Mouse (Mus musculus): ENCODE measurements around the gene Ugt2a3. TPM values are rescaled to one million over a fixed set of nuclear protein-coding genes. Genes with fewer than 3 reads are reported as not detected.
"Not testable (repeated sequence)": the region's sequence is repeated elsewhere in the genome, so short reads cannot be mapped to it uniquely, and the experiment has no call there.

The Ugt2a3 gene
- polyA plus RNA-seq, 1 experiment from 2014 or later = 0.09 TPM

DNA sequence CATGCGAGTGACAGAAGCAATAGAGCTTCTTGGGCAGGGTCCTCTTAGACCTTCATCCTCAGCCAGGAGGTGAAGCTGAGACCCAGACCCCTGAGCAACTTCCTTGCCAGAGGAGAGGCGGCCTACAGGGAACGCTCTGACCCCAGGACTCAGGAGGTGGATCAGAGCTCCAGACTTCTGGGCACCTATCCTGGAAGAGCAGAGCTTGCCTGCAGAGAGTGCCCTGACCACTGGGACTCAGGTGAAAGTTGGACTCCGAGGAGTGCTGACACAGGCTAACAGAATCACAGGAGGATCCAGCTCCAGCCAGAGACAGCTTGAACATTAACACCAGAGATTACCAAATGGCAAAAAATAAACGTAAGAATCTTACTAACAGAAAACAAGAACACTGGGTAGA lies 3.5 kb upstream of the Ugt2a3 start:
- Histone ChIP-seq H3K27me3 (ENCODE audit: control insufficient read depth, insufficient read depth, low read depth, low read length) (no peaks in the 10 kb centered on the region), H3K36me3 (ENCODE audit: control insufficient read depth, insufficient read depth) (no peaks in the 10 kb centered on the region), H3K4me3 (ENCODE audit: low read depth, low read length) (no peak overlapping the region), H3K27ac (ENCODE audit: low read length) (no peak overlapping the region), H3K9me3 (replicated peaks; ENCODE audit: control insufficient read depth, low read length) (no peaks in the 10 kb centered on the region; the same call in 1 of the 2 replicates), H3K4me1 (ENCODE audit: control insufficient read depth, low read depth, low read length) (no peaks in the 10 kb centered on the region), H3K9ac (ENCODE audit: low read depth, low read length) (no peak overlapping the region), H3K4me2 (ENCODE audit: low read depth, low read length) (no peak overlapping the region)
- 56% methylated on average over 5 of the region's 5 CpGs for WGBS (ENCODE audit: insufficient replicate concordance)
- ATAC-seq (ENCODE audit: low read depth) = no peak

DNA sequence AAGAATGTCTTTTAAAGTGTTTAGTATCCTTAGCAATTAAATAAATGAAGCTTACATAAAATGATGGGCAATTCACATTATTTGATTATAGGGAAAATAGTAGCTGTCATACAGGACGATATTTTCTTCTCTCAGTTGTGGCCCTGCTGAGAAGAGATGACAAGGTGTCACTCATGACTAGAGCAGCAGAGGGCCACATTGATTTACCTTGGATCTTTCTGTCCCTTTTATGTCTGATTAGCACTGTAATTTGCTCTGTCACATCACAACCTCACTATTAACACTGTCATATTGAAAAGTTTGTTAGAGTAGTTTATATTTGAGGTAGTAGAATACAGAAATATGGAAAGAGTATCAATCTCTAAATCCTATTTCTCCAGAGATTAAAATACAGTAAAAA lies 1.8 kb downstream of the Ugt2a3 start:
- Histone ChIP-seq H3K27ac (ENCODE audit: low read length) (no peak overlapping the region), H3K9me3 (replicated peaks; ENCODE audit: control insufficient read depth, low read length) (no peaks in the 10 kb centered on the region), H3K4me3 (ENCODE audit: low read depth, low read length) (no peak overlapping the region), H3K9ac (ENCODE audit: low read depth, low read length) (no peak overlapping the region), H3K36me3 (ENCODE audit: control insufficient read depth, insufficient read depth) (no peaks in the 10 kb centered on the region), H3K4me2 (ENCODE audit: low read depth, low read length) (no peak overlapping the region), H3K27me3 (ENCODE audit: control insufficient read depth, insufficient read depth, low read depth, low read length) (no peaks in the 10 kb centered on the region), H3K4me1 (ENCODE audit: control insufficient read depth, low read depth, low read length) (no peaks in the 10 kb centered on the region)
- 50% methylated on average over 1 of the region's 1 CpGs for WGBS (ENCODE audit: insufficient replicate concordance)
- ATAC-seq (ENCODE audit: low read depth) = no peak

DNA sequence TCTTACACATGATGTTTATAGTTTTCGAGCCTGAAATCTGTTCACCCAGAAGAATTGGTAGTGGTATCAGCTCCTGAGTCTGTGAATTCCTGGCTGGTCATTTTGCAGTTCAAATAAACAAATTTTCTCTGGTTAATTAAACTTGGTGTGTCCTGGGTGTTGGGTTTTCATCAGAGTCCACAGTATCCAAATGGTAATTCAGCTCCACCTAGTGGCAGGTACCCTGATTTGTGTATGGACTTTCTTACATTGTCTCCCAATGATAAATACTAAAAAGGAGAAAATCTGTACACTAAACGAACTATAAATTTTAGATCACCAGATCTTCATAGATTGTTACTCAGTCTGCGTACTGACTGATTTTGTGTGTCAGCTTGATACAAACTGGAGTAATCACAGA lies 3.4 kb downstream of the Ugt2a3 start:
- no peaks in the 10 kb centered on the region for H3K36me3 ChIP-seq (ENCODE audit: control insufficient read depth, insufficient read depth)
- no peak overlapping the region for H3K27ac ChIP-seq (ENCODE audit: low read length)
- no peaks in the 10 kb centered on the region for H3K4me1 ChIP-seq (ENCODE audit: control insufficient read depth, low read depth, low read length)
- no peaks in the 10 kb centered on the region for H3K9me3 ChIP-seq (replicated peaks; ENCODE audit: control insufficient read depth, low read length)
- 35% methylated on average over 3 of the region's 3 CpGs for WGBS (ENCODE audit: insufficient replicate concordance)
- H3K27me3 ChIP-seq (ENCODE audit: control insufficient read depth, insufficient read depth, low read depth, low read length) = no peaks in the 10 kb centered on the region
- ATAC-seq (ENCODE audit: low read depth) = no peak
- H3K9ac ChIP-seq (ENCODE audit: low read depth, low read length) = no peak overlapping the region
- H3K4me2 ChIP-seq (ENCODE audit: low read depth, low read length) = no peak overlapping the region
- no peak overlapping the region for H3K4me3 ChIP-seq (ENCODE audit: low read depth, low read length)

DNA sequence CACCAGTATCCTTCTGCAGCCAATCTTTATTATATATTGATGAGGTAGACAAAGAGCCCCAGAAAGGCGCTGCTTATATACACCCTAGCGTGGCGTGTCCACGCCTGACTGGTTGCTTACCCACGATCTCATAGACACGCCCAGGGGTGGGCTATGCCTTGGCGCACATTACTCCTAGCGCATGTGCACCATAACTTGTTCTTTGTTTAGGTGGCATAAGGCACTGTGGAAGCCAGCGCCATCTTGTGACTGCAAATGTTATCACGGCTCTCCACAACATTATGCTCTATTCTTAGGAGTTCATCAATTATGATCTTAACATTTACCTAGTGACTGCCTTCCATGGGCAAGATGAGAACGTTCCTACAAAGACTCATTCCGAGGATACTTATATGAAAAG lies 25.6 kb downstream of the Ugt2a3 start:
- Histone ChIP-seq H3K4me1 (ENCODE audit: control insufficient read depth, low read depth, low read length) (no peaks in the 10 kb centered on the region), H3K27ac (ENCODE audit: low read length) (no peak overlapping the region), H3K36me3 (ENCODE audit: control insufficient read depth, insufficient read depth) (no peaks in the 10 kb centered on the region), H3K4me2 (ENCODE audit: low read depth, low read length) (no peak overlapping the region), H3K9ac (ENCODE audit: low read depth, low read length) (no peak overlapping the region), H3K9me3 (replicated peaks; ENCODE audit: control insufficient read depth, low read length) (no peaks in the 10 kb centered on the region), H3K4me3 (ENCODE audit: low read depth, low read length) (no peak overlapping the region), H3K27me3 (ENCODE audit: control insufficient read depth, insufficient read depth, low read depth, low read length) (no peaks in the 10 kb centered on the region)
- no peak for ATAC-seq (ENCODE audit: low read depth)
- 75% methylated on average over 12 of the region's 12 CpGs for WGBS (ENCODE audit: insufficient replicate concordance)

DNA sequence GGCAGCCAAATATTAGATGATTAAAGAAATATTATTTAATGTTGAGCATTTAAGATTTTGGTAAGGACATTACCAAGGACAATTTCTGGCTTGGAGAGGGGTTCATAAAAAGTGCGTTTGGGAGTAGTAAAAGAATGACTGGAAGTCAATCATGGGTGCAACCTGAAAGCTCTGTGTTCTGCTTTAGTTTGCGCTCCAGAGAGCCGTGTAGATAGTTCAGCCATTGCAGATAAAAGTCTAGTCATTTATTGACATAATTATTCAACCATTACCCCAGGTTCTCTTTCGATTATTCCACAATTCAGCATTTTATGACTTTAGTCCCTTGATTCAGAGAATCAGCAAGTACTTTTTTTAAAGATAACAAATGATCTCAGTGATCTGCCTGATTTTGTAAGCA lies 50.8 kb downstream of the Ugt2a3 start:
- not testable (repeated sequence) for H3K4me2 ChIP-seq (ENCODE audit: low read depth, low read length); H3K27me3 ChIP-seq (ENCODE audit: control insufficient read depth, insufficient read depth, low read depth, low read length); H3K4me3 ChIP-seq (ENCODE audit: low read depth, low read length); H3K4me1 ChIP-seq (ENCODE audit: control insufficient read depth, low read depth, low read length); H3K36me3 ChIP-seq (ENCODE audit: control insufficient read depth, insufficient read depth); H3K27ac ChIP-seq (ENCODE audit: low read length); H3K9ac ChIP-seq (ENCODE audit: low read depth, low read length); H3K9me3 ChIP-seq (replicated peaks; ENCODE audit: control insufficient read depth, low read length); ATAC-seq (ENCODE audit: low read depth)
- 58% methylated on average over 4 of the region's 4 CpGs for WGBS (ENCODE audit: insufficient replicate concordance)

DNA sequence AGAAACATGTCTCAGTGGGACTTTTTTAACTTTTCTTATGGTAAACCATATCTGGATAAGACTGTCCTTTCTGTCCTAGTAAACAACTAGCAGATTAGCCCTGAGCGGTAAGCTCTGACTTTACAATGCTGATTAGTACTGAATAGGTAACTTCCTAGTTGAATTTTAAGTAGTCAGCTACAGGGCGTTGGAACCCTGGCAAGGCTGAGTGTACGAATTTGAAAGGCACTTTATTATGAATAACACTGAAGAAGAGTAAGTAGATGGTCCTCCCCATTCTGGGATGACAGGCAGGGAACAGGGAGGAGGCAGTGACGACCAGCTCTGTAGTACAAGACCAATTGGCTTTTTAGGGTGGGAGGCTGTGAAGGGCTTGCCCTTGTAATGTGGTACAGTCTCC lies 61.0 kb downstream of the Ugt2a3 start:
- not testable (repeated sequence) for H3K4me2 ChIP-seq (ENCODE audit: low read depth, low read length); H3K27ac ChIP-seq (ENCODE audit: low read length); H3K9ac ChIP-seq (ENCODE audit: low read depth, low read length); H3K9me3 ChIP-seq (replicated peaks; ENCODE audit: control insufficient read depth, low read length); H3K36me3 ChIP-seq (ENCODE audit: control insufficient read depth, insufficient read depth); ATAC-seq (ENCODE audit: low read depth); H3K27me3 ChIP-seq (ENCODE audit: control insufficient read depth, insufficient read depth, low read depth, low read length); H3K4me3 ChIP-seq (ENCODE audit: low read depth, low read length); H3K4me1 ChIP-seq (ENCODE audit: control insufficient read depth, low read depth, low read length)
- WGBS (ENCODE audit: insufficient replicate concordance) = 55% methylated on average over 4 of the region's 4 CpGs

DNA sequence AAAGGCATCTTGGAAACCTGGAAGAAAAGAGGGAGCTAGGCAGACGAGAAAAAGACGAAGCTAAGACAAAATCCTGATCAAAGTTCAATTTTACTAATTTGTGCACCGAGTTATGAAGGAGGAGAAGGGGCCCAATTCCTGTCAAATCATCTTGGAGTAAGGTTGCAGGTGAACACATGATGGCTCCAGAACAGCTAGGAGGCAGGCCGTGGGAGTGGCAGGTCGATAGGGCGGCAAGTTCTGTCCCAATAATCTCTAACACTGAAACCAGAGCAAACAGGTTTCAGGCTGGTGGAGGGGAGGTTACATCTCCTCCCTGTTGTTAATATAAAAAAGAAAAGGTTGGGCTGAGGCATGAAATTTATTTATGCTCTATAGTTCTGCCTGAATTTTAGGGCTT lies 61.4 kb downstream of the Ugt2a3 start:
- 62% methylated on average over 6 of the region's 6 CpGs for WGBS (ENCODE audit: insufficient replicate concordance)
- Histone ChIP-seq H3K4me2 (ENCODE audit: low read depth, low read length) (no peak overlapping the region), H3K27me3 (ENCODE audit: control insufficient read depth, insufficient read depth, low read depth, low read length) (no peaks in the 10 kb centered on the region)

More for the DNA sequence above, 61.4 kb downstream of the Ugt2a3 start:
- Histone ChIP-seq H3K27ac (ENCODE audit: low read length) (no peak overlapping the region), H3K9me3 (replicated peaks; ENCODE audit: control insufficient read depth, low read length) (no peaks in the 10 kb centered on the region), H3K4me1 (ENCODE audit: control insufficient read depth, low read depth, low read length) (no peaks in the 10 kb centered on the region), H3K36me3 (ENCODE audit: control insufficient read depth, insufficient read depth) (no peaks in the 10 kb centered on the region), H3K4me3 (ENCODE audit: low read depth, low read length) (no peak overlapping the region), H3K9ac (ENCODE audit: low read depth, low read length) (no peak overlapping the region)
- no peak for ATAC-seq (ENCODE audit: low read depth)

Other genes with a start within 250 kb of the Ugt2a3 start
- 47.2 and 47.8 TPM in 2 replicates for gene Ugt2b36, start 244.6 kb downstream of the Ugt2a3 start, polyA plus RNA-seq (2015; fragmentation: Nextera tagmentation; extraction: Ambion mirVana)
- gene Ugt2b5, start 196.9 kb downstream of the Ugt2a3 start, polyA plus RNA-seq (2015; fragmentation: Nextera tagmentation; extraction: Ambion mirVana) = 41.2 and 44.1 TPM in 2 replicates
- gene Ugt2b37, start 82.4 kb downstream of the Ugt2a3 start, polyA plus RNA-seq (2015; fragmentation: Nextera tagmentation; extraction: Ambion mirVana) = not detected in 2 replicates
- gene Ugt2b38, start 87.0 kb upstream of the Ugt2a3 start, polyA plus RNA-seq (2015; fragmentation: Nextera tagmentation; extraction: Ambion mirVana) = not detected in 2 replicates
- gene Ugt2a2, start 145.1 kb upstream of the Ugt2a3 start, polyA plus RNA-seq (2015; fragmentation: Nextera tagmentation; extraction: Ambion mirVana) = not detected in 2 replicates
- gene Gm43638, start 149.6 kb upstream of the Ugt2a3 start, polyA plus RNA-seq (2015; fragmentation: Nextera tagmentation; extraction: Ambion mirVana) = not detected in 2 replicates
- not detected in 2 replicates for gene Ugt2a1, start 153.7 kb upstream of the Ugt2a3 start, polyA plus RNA-seq (2015; fragmentation: Nextera tagmentation; extraction: Ambion mirVana)
- 1.6 and 1.7 TPM in 2 replicates for gene Sult1b1, start 201.0 kb upstream of the Ugt2a3 start, polyA plus RNA-seq (2015; fragmentation: Nextera tagmentation; extraction: Ambion mirVana)
- 6.0 and 6.4 TPM in 2 replicates for gene Sult1d1, start 231.8 kb upstream of the Ugt2a3 start, polyA plus RNA-seq (2015; fragmentation: Nextera tagmentation; extraction: Ambion mirVana)